Mouse (Mus musculus): ENCODE results near the gene Oprl1. TPM values are rescaled to one million over a fixed set of nuclear protein-coding genes. Genes with fewer than 3 reads are reported as not detected.

Oprl1 gene
- total and polyA plus RNA-seq, 3 experiments = not detected

- H3K27me3 ChIP-seq (ENCODE audit: insufficient read depth, low read length) = peaks cover 5% of the 10 kb centered on the region; the same call in 1 of the 2 replicates
- no peaks in the 10 kb centered on the region for H3K9me3 ChIP-seq (replicated peaks)
- no peak overlapping the region for H3K4me3 ChIP-seq (ENCODE audit: low read depth, low read length)
- no peaks in the 10 kb centered on the region for H3K36me3 ChIP-seq (replicated peaks)
- TF ChIP-seq TAL1 (conservative IDR thresholded peaks at IDR 0.05; ENCODE audit: low read depth, low read length) (no peak), GATA1 (IDR thresholded peaks at IDR 0.05; ENCODE audit: borderline replicate concordance, low read length) (no peak), POLR2AphosphoS5 (IDR thresholded peaks at IDR 0.05; ENCODE audit: insufficient replicate concordance, low read depth, low read length) (no peak), CTCF (IDR thresholded peaks at IDR 0.05; ENCODE audit: low read depth, low read length) (no peak), GATA2 (IDR thresholded peaks at IDR 0.05; ENCODE audit: borderline replicate concordance, low read depth, low read length) (no peak)
- no peak for DNase-seq (ENCODE audit: low spot score)
- ATAC-seq (ENCODE audit: extremely low read depth, insufficient number of reproducible peaks, low FRiP score, poor library complexity, severe bottlenecking) = no peak
- H3K4me1 ChIP-seq (ENCODE audit: insufficient read depth, low read depth, low read length) = peaks cover 2% of the 10 kb centered on the region
Observed at GRCm38 (mm10) chr2:181763886-181764527, 49.2 kb downstream of the Oprl1 start.

- no peak for DNase-seq (ENCODE audit: low spot score)
- ATAC-seq (ENCODE audit: extremely low read depth, insufficient number of reproducible peaks, low FRiP score, poor library complexity, severe bottlenecking) = no peak
- Histone ChIP-seq H3K4me3 (ENCODE audit: low read depth, low read length) (no peak overlapping the region), H3K36me3 (replicated peaks) (no peaks in the 10 kb centered on the region), H3K4me1 (ENCODE audit: insufficient read depth, low read depth, low read length) (no peaks in the 10 kb centered on the region), H3K27me3 (ENCODE audit: insufficient read depth, low read length) (no peaks in the 10 kb centered on the region), H3K9me3 (replicated peaks) (no peaks in the 10 kb centered on the region)
- TF ChIP-seq GATA1 (IDR thresholded peaks at IDR 0.05; ENCODE audit: borderline replicate concordance, low read length) (no peak), GATA2 (IDR thresholded peaks at IDR 0.05; ENCODE audit: borderline replicate concordance, low read depth, low read length) (no peak), CTCF (IDR thresholded peaks at IDR 0.05; ENCODE audit: low read depth, low read length) (no peak), TAL1 (conservative IDR thresholded peaks at IDR 0.05; ENCODE audit: low read depth, low read length) (no peak), POLR2AphosphoS5 (IDR thresholded peaks at IDR 0.05; ENCODE audit: insufficient replicate concordance, low read depth, low read length) (no peak)
Observed at GRCm38 (mm10) chr2:181764600-181764999, 49.8 kb downstream of the Oprl1 start.

GRCm38 (mm10) chr2:181765251-181765650 is 50.4 kb downstream of the Oprl1 start:
- ATAC-seq (ENCODE audit: extremely low read depth, insufficient number of reproducible peaks, low FRiP score, poor library complexity, severe bottlenecking) (no peak), DNase-seq (ENCODE audit: low spot score) (no peak)
- Histone ChIP-seq H3K9me3 (replicated peaks) (no peaks in the 10 kb centered on the region), H3K27me3 (ENCODE audit: insufficient read depth, low read length) (peaks cover 2% of the 10 kb centered on the region; the same call in 1 of the 2 replicates), H3K4me3 (ENCODE audit: low read depth, low read length) (no peak overlapping the region), H3K36me3 (replicated peaks) (no peaks in the 10 kb centered on the region), H3K4me1 (ENCODE audit: insufficient read depth, low read depth, low read length) (no peaks in the 10 kb centered on the region)
- TF ChIP-seq POLR2AphosphoS5 (IDR thresholded peaks at IDR 0.05; ENCODE audit: insufficient replicate concordance, low read depth, low read length) = no peak
- no peak for TF ChIP-seq TAL1 (conservative IDR thresholded peaks at IDR 0.05; ENCODE audit: low read depth, low read length)
- no peak for TF ChIP-seq GATA1 (IDR thresholded peaks at IDR 0.05; ENCODE audit: borderline replicate concordance, low read length)
- no peak for TF ChIP-seq GATA2 (IDR thresholded peaks at IDR 0.05; ENCODE audit: borderline replicate concordance, low read depth, low read length)
- no peak for TF ChIP-seq CTCF (IDR thresholded peaks at IDR 0.05; ENCODE audit: low read depth, low read length)

DNA sequence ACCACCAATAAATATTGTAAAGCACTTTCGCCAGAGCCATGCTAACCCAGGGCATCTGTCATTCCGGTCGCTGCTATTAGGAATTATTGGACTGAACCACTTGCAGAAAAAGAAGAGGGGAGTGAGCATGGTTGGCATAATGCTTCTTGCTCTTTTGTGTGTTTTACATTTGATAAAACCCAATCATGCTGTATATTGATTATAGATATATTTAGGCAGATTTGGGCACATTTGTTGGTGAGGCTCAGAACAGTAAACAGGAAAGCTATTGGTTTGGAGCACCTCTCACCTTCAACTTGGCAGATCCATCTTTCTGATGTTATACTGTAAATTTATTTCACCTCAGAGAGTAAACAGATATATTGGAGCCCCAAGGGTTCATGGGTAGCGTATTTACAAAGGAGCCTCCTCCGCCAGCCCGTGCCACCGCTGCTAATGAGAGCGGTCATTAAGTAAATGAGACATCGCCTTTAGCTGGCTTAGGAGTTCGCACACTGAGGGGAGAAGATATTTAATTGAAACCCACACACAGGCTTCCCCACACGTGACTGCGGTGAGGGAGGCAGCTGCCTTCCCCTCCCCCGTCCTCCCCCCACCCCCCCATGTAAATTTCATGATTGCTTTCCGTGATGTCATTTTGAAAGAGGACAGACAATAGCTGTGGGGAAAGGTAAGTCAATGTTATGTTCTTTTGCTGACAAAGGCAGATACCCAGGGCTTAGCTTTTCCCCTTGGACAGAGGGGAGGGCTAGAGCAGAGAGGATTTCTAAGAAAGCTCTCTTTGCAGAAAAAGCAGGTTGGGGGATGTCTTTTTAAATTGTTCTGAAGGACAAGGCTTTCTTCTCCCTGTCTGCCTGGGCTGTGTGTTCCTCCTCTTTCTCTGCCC is 52.1 kb downstream of the Oprl1 start:
- Histone ChIP-seq H3K36me3 (replicated peaks) (no peaks in the 10 kb centered on the region), H3K4me1 (ENCODE audit: insufficient read depth, low read depth, low read length) (no peaks in the 10 kb centered on the region), H3K27me3 (ENCODE audit: insufficient read depth, low read length) (peaks cover 2% of the 10 kb centered on the region; the same call in 1 of the 2 replicates), H3K4me3 (ENCODE audit: low read depth, low read length) (no peak overlapping the region), H3K9me3 (replicated peaks) (no peaks in the 10 kb centered on the region)
- no peak for TF ChIP-seq GATA2 (IDR thresholded peaks at IDR 0.05; ENCODE audit: borderline replicate concordance, low read depth, low read length)
- no peak for TF ChIP-seq POLR2AphosphoS5 (IDR thresholded peaks at IDR 0.05; ENCODE audit: insufficient replicate concordance, low read depth, low read length)
- no peak for TF ChIP-seq TAL1 (conservative IDR thresholded peaks at IDR 0.05; ENCODE audit: low read depth, low read length)
- no peak for TF ChIP-seq GATA1 (IDR thresholded peaks at IDR 0.05; ENCODE audit: borderline replicate concordance, low read length)
- TF ChIP-seq CTCF (IDR thresholded peaks at IDR 0.05; ENCODE audit: low read depth, low read length) = no peak
- DNase-seq (ENCODE audit: low spot score) (no peak), ATAC-seq (ENCODE audit: extremely low read depth, insufficient number of reproducible peaks, low FRiP score, poor library complexity, severe bottlenecking) (no peak)

DNA sequence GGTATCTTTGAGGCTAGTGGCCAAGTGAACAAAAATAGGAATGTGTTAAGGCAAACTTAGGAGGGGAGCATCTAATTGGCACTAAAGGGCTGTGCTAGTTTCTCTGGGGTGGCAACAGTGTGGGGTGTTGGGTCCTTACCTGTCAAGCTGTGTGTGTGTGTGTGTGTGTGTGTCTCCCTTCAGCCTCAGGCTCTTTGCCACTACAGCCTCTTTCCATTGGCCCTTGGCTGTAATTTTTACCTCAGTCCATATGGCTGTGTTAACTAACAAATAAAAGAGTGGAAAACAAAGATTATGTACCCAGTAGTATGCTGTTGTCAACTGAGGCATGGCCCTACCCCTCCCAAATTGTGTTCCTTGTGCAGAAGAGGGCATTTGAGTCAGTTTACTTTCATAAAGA is 53.6 kb downstream of the Oprl1 start:
- TF ChIP-seq POLR2AphosphoS5 (IDR thresholded peaks at IDR 0.05; ENCODE audit: insufficient replicate concordance, low read depth, low read length) (no peak), TAL1 (conservative IDR thresholded peaks at IDR 0.05; ENCODE audit: low read depth, low read length) (no peak), GATA1 (IDR thresholded peaks at IDR 0.05; ENCODE audit: borderline replicate concordance, low read length) (no peak), GATA2 (IDR thresholded peaks at IDR 0.05; ENCODE audit: borderline replicate concordance, low read depth, low read length) (no peak), CTCF (IDR thresholded peaks at IDR 0.05; ENCODE audit: low read depth, low read length) (no peak)
- Histone ChIP-seq H3K4me1 (ENCODE audit: insufficient read depth, low read depth, low read length) (no peaks in the 10 kb centered on the region), H3K4me3 (ENCODE audit: low read depth, low read length) (no peak overlapping the region), H3K36me3 (replicated peaks) (no peaks in the 10 kb centered on the region), H3K27me3 (ENCODE audit: insufficient read depth, low read length) (peaks cover 7% of the 10 kb centered on the region), H3K9me3 (replicated peaks) (no peaks in the 10 kb centered on the region)
- DNase-seq (ENCODE audit: low spot score) = no peak
- ATAC-seq (ENCODE audit: extremely low read depth, insufficient number of reproducible peaks, low FRiP score, poor library complexity, severe bottlenecking) = no peak

GRCm38 (mm10) chr2:181769397-181769796 is 54.6 kb downstream of the Oprl1 start:
- TF ChIP-seq CTCF (IDR thresholded peaks at IDR 0.05; ENCODE audit: low read depth, low read length) = no peak
- no peak for TF ChIP-seq POLR2AphosphoS5 (IDR thresholded peaks at IDR 0.05; ENCODE audit: insufficient replicate concordance, low read depth, low read length)
- no peak for TF ChIP-seq TAL1 (conservative IDR thresholded peaks at IDR 0.05; ENCODE audit: low read depth, low read length)
- no peak for TF ChIP-seq GATA1 (IDR thresholded peaks at IDR 0.05; ENCODE audit: borderline replicate concordance, low read length)
- no peak for TF ChIP-seq GATA2 (IDR thresholded peaks at IDR 0.05; ENCODE audit: borderline replicate concordance, low read depth, low read length)
- peaks cover 9% of the 10 kb centered on the region for H3K27me3 ChIP-seq (ENCODE audit: insufficient read depth, low read length)
- H3K4me1 ChIP-seq (ENCODE audit: insufficient read depth, low read depth, low read length) = no peaks in the 10 kb centered on the region
- H3K9me3 ChIP-seq (replicated peaks) = no peaks in the 10 kb centered on the region
- DNase-seq (ENCODE audit: low spot score) (no peak), ATAC-seq (ENCODE audit: extremely low read depth, insufficient number of reproducible peaks, low FRiP score, poor library complexity, severe bottlenecking) (no peak)
- H3K4me3 ChIP-seq (ENCODE audit: low read depth, low read length) = no peak overlapping the region
- no peaks in the 10 kb centered on the region for H3K36me3 ChIP-seq (replicated peaks)

Other genes with a start within 250 kb of the Oprl1 start
- gene Abhd16b, start 221.8 kb upstream of the Oprl1 start, total RNA-seq (2014; fragmentation: Nextera tagmentation) = not detected in 2 replicates
- not detected in 2 replicates for gene Abhd16b, start 221.8 kb upstream of the Oprl1 start, total RNA-seq (2017)
- gene Abhd16b, start 221.8 kb upstream of the Oprl1 start, polyA plus RNA-seq (2012) = not detected in 2 replicates
- gene Tpd52l2, start 217.9 kb upstream of the Oprl1 start, total RNA-seq (2014; fragmentation: Nextera tagmentation) = 56.4 and 65.2 TPM in 2 replicates
- 87.1 and 89.2 TPM in 2 replicates for gene Tpd52l2, start 217.9 kb upstream of the Oprl1 start, total RNA-seq (2017)
- gene Tpd52l2, start 217.9 kb upstream of the Oprl1 start, polyA plus RNA-seq (2012) = 45.3 and 47.1 TPM in 2 replicates
- 41.9 and 46.4 TPM in 2 replicates for gene Dnajc5, start 194.5 kb upstream of the Oprl1 start, total RNA-seq (2014; fragmentation: Nextera tagmentation)
- gene Dnajc5, start 194.5 kb upstream of the Oprl1 start, total RNA-seq (2017) = 49.5 and 52.7 TPM in 2 replicates
- 34.3 and 34.8 TPM in 2 replicates for gene Dnajc5, start 194.5 kb upstream of the Oprl1 start, polyA plus RNA-seq (2012)
- 51.3 and 66.0 TPM in 2 replicates for gene Uckl1, start 130.1 kb upstream of the Oprl1 start, total RNA-seq (2014; fragmentation: Nextera tagmentation)
- gene Uckl1, start 130.1 kb upstream of the Oprl1 start, total RNA-seq (2017) = 54.9 and 63.9 TPM in 2 replicates
- 46.9 and 63.2 TPM in 2 replicates for gene Uckl1, start 130.1 kb upstream of the Oprl1 start, polyA plus RNA-seq (2012)
- gene Prpf6, start 123.1 kb upstream of the Oprl1 start, total RNA-seq (2014; fragmentation: Nextera tagmentation) = 53.1 and 60.8 TPM in 2 replicates
- gene Prpf6, start 123.1 kb upstream of the Oprl1 start, total RNA-seq (2017) = 76.4 and 91.9 TPM in 2 replicates
- gene Prpf6, start 123.1 kb upstream of the Oprl1 start, polyA plus RNA-seq (2012) = 20.3 and 27.8 TPM in 2 replicates
- gene Zfp512b, start 122.2 kb upstream of the Oprl1 start, total RNA-seq (2014; fragmentation: Nextera tagmentation) = 19.9 and 40.5 TPM in 2 replicates
- gene Zfp512b, start 122.2 kb upstream of the Oprl1 start, total RNA-seq (2017) = 16.3 and 19.8 TPM in 2 replicates
- 88.2 and 90.0 TPM in 2 replicates for gene Zfp512b, start 122.2 kb upstream of the Oprl1 start, polyA plus RNA-seq (2012)
- gene Samd10, start 115.8 kb upstream of the Oprl1 start, total RNA-seq (2014; fragmentation: Nextera tagmentation) = 10.6 and 16.1 TPM in 2 replicates
- 2.5 and 3.1 TPM in 2 replicates for gene Samd10, start 115.8 kb upstream of the Oprl1 start, total RNA-seq (2017)
- gene Samd10, start 115.8 kb upstream of the Oprl1 start, polyA plus RNA-seq (2012) = 7.6 and 9.7 TPM in 2 replicates
- not detected in 2 replicates for gene Gm29797, start 58.0 kb upstream of the Oprl1 start, total RNA-seq (2014; fragmentation: Nextera tagmentation)
- not detected in 2 replicates for gene Gm29797, start 58.0 kb upstream of the Oprl1 start, total RNA-seq (2017)
- 0.12 TPM in 1 of 2 replicates, not detected in the other for gene Gm29797, start 58.0 kb upstream of the Oprl1 start, polyA plus RNA-seq (2012)
- not detected in 2 replicates for gene Sox18, start 43.4 kb upstream of the Oprl1 start, total RNA-seq (2014; fragmentation: Nextera tagmentation)
- gene Sox18, start 43.4 kb upstream of the Oprl1 start, total RNA-seq (2017) = 0.05 TPM in 1 of 2 replicates, not detected in the other
- 0.04 TPM in 1 of 2 replicates, not detected in the other for gene Sox18, start 43.4 kb upstream of the Oprl1 start, polyA plus RNA-seq (2012)
- gene Tcea2, start 34.7 kb upstream of the Oprl1 start, total RNA-seq (2014; fragmentation: Nextera tagmentation) = not detected in 2 replicates
- 1.2 TPM in 2 replicates for gene Tcea2, start 34.7 kb upstream of the Oprl1 start, total RNA-seq (2017)
- gene Tcea2, start 34.7 kb upstream of the Oprl1 start, polyA plus RNA-seq (2012) = 0.28 and 0.32 TPM in 2 replicates
- 62.5 TPM in 2 replicates for gene Rgs19, start 21.0 kb upstream of the Oprl1 start, total RNA-seq (2014; fragmentation: Nextera tagmentation)
- 49.6 and 52.4 TPM in 2 replicates for gene Rgs19, start 21.0 kb upstream of the Oprl1 start, total RNA-seq (2017)
- 52.2 and 65.5 TPM in 2 replicates for gene Rgs19, start 21.0 kb upstream of the Oprl1 start, polyA plus RNA-seq (2012)
- not detected in 2 replicates for gene Lkaaear1, start 16.6 kb upstream of the Oprl1 start, total RNA-seq (2014; fragmentation: Nextera tagmentation)
- gene Lkaaear1, start 16.6 kb upstream of the Oprl1 start, total RNA-seq (2017) = not detected in 2 replicates
- gene Lkaaear1, start 16.6 kb upstream of the Oprl1 start, polyA plus RNA-seq (2012) = not detected in 2 replicates
- not detected in 2 replicates for gene Myt1, start 48.3 kb downstream of the Oprl1 start, total RNA-seq (2014; fragmentation: Nextera tagmentation)
- gene Myt1, start 48.3 kb downstream of the Oprl1 start, total RNA-seq (2017) = 0.06 and 0.22 TPM in 2 replicates
- gene Myt1, start 48.3 kb downstream of the Oprl1 start, polyA plus RNA-seq (2012) = not detected in 2 replicates
- gene Pcmtd2, start 122.8 kb downstream of the Oprl1 start, total RNA-seq (2014; fragmentation: Nextera tagmentation) = 36.9 and 39.3 TPM in 2 replicates
- 33.8 and 42.3 TPM in 2 replicates for gene Pcmtd2, start 122.8 kb downstream of the Oprl1 start, total RNA-seq (2017)
- gene Pcmtd2, start 122.8 kb downstream of the Oprl1 start, polyA plus RNA-seq (2012) = 13.1 and 17.4 TPM in 2 replicates
- 36.7 and 39.7 TPM in 2 replicates for gene Polr3k, start 149.3 kb downstream of the Oprl1 start, total RNA-seq (2014; fragmentation: Nextera tagmentation)
- gene Polr3k, start 149.3 kb downstream of the Oprl1 start, total RNA-seq (2017) = 46.6 and 50.3 TPM in 2 replicates
- gene Polr3k, start 149.3 kb downstream of the Oprl1 start, polyA plus RNA-seq (2012) = 1.3 and 3.1 TPM in 2 replicates

Measured in G1E (cell line).